Mouse (Mus musculus) MEL (cell line): ENCODE data around the gene Mmp9.

Experiments used
- CTCF ChIP-seq, 3 experiments: IDR thresholded peaks in 2 of 3; conservative IDR thresholded peaks in 1 of 3; 2 replicates each; pipeline ENCODE4 v1.5.1; 2011 to 2012; ENCODE audit warnings: low read length in 3 of 3, low read depth in 2 of 3, mild to moderate bottlenecking in 2 of 3, improper control_type of control experiment in 1 of 3, inconsistent platforms in 1 of 3, mixed read lengths in 1 of 3, moderate library complexity in 1 of 3; ENCODE audit not compliant: control insufficient read depth in 1 of 3, insufficient read depth in 1 of 3, poor library complexity in 1 of 3, severe bottlenecking in 1 of 3
- E2F4 ChIP-seq: IDR thresholded peaks from 2 replicates; pipeline ENCODE4 v1.6.1; 2011; ENCODE audit warnings: low read depth, low read length, improper control_type of control experiment, borderline replicate concordance
- ELF1 ChIP-seq: IDR thresholded peaks from 2 replicates; pipeline ENCODE4 v1.6.1; 2014; ENCODE audit warnings: low read depth, mild to moderate bottlenecking, inconsistent platforms, low read length, improper control_type of control experiment, moderate library complexity
- EP300 ChIP-seq, 2 experiments: IDR thresholded peaks; 2 replicates each; pipeline ENCODE4 v1.6.1; 2011; ENCODE audit warnings: improper control_type of control experiment in 2 of 2, low read length in 2 of 2, low read depth in 1 of 2, mild to moderate bottlenecking in 1 of 2
- MAZ ChIP-seq: IDR thresholded peaks from 2 replicates; pipeline ENCODE4 v1.6.1; 2012; ENCODE audit warnings: low read depth, mild to moderate bottlenecking, inconsistent platforms, low read length, improper control_type of control experiment
- MEF2A ChIP-seq: IDR thresholded peaks from 2 replicates; pipeline ENCODE4 v1.6.1; 2014; ENCODE audit warnings: low read depth, mild to moderate bottlenecking, inconsistent platforms, low read length, improper control_type of control experiment; ENCODE audit not compliant: poor library complexity, insufficient replicate concordance, severe bottlenecking; ENCODE audit errors: extremely low read depth
- SIN3A ChIP-seq: IDR thresholded peaks from 2 replicates; pipeline ENCODE4 v1.6.1; 2012; ENCODE audit warnings: low read length, improper control_type of control experiment, inconsistent platforms
- TCF12 ChIP-seq: IDR thresholded peaks from 2 replicates; pipeline ENCODE4 v1.6.1; 2014; ENCODE audit warnings: low read depth, mild to moderate bottlenecking, inconsistent platforms, low read length, improper control_type of control experiment, moderate library complexity
- USF2 ChIP-seq, 2 experiments: IDR thresholded peaks; 2 replicates each; pipeline ENCODE4 v1.6.1; 2011 to 2012; ENCODE audit warnings: improper control_type of control experiment in 2 of 2, low read length in 2 of 2, borderline replicate concordance in 1 of 2, inconsistent platforms in 1 of 2, low read depth in 1 of 2, mild to moderate bottlenecking in 1 of 2; ENCODE audit not compliant: insufficient read depth in 1 of 2
- ZNF384 ChIP-seq: IDR thresholded peaks from 2 replicates; pipeline ENCODE4 v1.6.1; 2012; ENCODE audit warnings: low read depth, mild to moderate bottlenecking, inconsistent platforms, low read length, improper control_type of control experiment

DNA sequence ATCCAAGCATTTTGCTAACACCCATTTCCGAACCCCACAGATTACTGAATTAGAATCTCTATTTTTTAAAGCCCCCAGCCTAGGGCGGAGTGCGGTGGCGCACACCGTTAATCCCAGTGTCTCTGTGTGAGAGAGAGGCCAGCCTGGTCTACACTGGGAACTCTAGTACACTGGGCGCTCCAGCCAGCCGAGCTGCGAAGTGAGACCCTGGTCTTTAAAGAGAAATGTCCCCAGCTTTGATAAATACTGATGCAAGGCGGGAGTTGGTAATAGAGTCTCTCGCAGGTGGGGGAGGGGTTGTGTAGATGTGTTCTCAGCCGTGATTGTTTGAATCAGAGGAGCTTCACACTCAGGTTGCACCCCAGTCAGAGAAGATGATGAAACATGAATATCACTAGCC lies 1.5 kb upstream of the Mmp9 start:
- TF ChIP-seq ZNF384 = no peak
- TF ChIP-seq CTCF (IDR thresholded peaks at IDR 0.05 in 2 of 3, conservative IDR thresholded peaks at IDR 0.05 in 1 of 3; ENCODE audit: control insufficient read depth in 1 of 3, insufficient read depth in 1 of 3, low read depth in 2 of 3, low read length in 3 of 3, poor library complexity in 1 of 3, severe bottlenecking in 1 of 3) = no peak
- TF ChIP-seq MAZ = no peak
- no peak for TF ChIP-seq E2F4
- no peak for TF ChIP-seq EP300 (IDR thresholded peaks at IDR 0.05; ENCODE audit: low read depth in 1 of 2, low read length in 2 of 2)
- no peak for TF ChIP-seq ELF1
- TF ChIP-seq MEF2A = no peak
- TF ChIP-seq USF2 (IDR thresholded peaks at IDR 0.05; ENCODE audit: borderline replicate concordance in 1 of 2, insufficient read depth in 1 of 2, low read depth in 1 of 2, low read length in 2 of 2) = no peak
- TF ChIP-seq TCF12 = no peak
- TF ChIP-seq SIN3A = no peak
